Mouse (Mus musculus): ENCODE results near the gene Tnrc18.

Gene Tnrc18

GRCm38 (mm10) chr5:142723520-142724133, 93.8 kb downstream of the Tnrc18 start:
- no peak for DNase-seq (ENCODE audit: low spot score in 2 of 2)

GRCm38 (mm10) chr5:142719897-142720296, 97.6 kb downstream of the Tnrc18 start:
- no peak for DNase-seq (ENCODE audit: low spot score in 2 of 2)

GRCm38 (mm10) chr5:142718486-142718885, 99.0 kb downstream of the Tnrc18 start:
- DNase-seq (ENCODE audit: low spot score in 2 of 2), result no peak

- peak; percentile 66 to 84 for DNase-seq (ENCODE audit: low spot score in 2 of 2)
These were observed 99.4 kb downstream of the Tnrc18 start for GRCm38 (mm10) chr5:142718037-142718436.

GRCm38 (mm10) chr5:142716056-142716455, 101.4 kb downstream of the Tnrc18 start:
- no peak for DNase-seq (ENCODE audit: low spot score in 2 of 2)

GRCm38 (mm10) chr5:142715059-142715458, 102.4 kb downstream of the Tnrc18 start:
- no peak for DNase-seq (ENCODE audit: low spot score in 2 of 2)

- DNase-seq (ENCODE audit: low spot score in 2 of 2), result no peak
These were observed 103.5 kb downstream of the Tnrc18 start for GRCm38 (mm10) chr5:142713966-142714365.

GRCm38 (mm10) chr5:142712373-142712772, 105.1 kb downstream of the Tnrc18 start:
- no peak for DNase-seq (ENCODE audit: low spot score in 2 of 2)

GRCm38 (mm10) chr5:142709436-142709835, 108.0 kb downstream of the Tnrc18 start:
- DNase-seq (ENCODE audit: low spot score in 2 of 2), result no peak

GRCm38 (mm10) chr5:142707709-142708108, 109.8 kb downstream of the Tnrc18 start:
- no peak for DNase-seq (ENCODE audit: low spot score in 2 of 2)

- DNase-seq (ENCODE audit: low spot score in 2 of 2), result no peak
These were observed 113.9 kb downstream of the Tnrc18 start for GRCm38 (mm10) chr5:142703569-142703968.

- DNase-seq (ENCODE audit: low spot score in 2 of 2), result no peak
These were observed 114.8 kb downstream of the Tnrc18 start for GRCm38 (mm10) chr5:142702511-142703138.

GRCm38 (mm10) chr5:142701651-142702510, 115.6 kb downstream of the Tnrc18 start:
- no peak for DNase-seq (ENCODE audit: low spot score in 2 of 2)

GRCm38 (mm10) chr5:142700842-142701589, 116.4 kb downstream of the Tnrc18 start:
- no peak for DNase-seq (ENCODE audit: low spot score in 2 of 2)

GRCm38 (mm10) chr5:142697742-142698141, 119.7 kb downstream of the Tnrc18 start:
- DNase-seq (ENCODE audit: low spot score in 2 of 2), result no peak

- DNase-seq (ENCODE audit: low spot score in 2 of 2), result no peak
These were observed 120.6 kb downstream of the Tnrc18 start for GRCm38 (mm10) chr5:142696865-142697264.

- no peak for DNase-seq (ENCODE audit: low spot score in 2 of 2)
These were observed 121.2 kb downstream of the Tnrc18 start for GRCm38 (mm10) chr5:142696258-142696657.

- peak in 1 of 2 experiments; percentile 41 for DNase-seq (ENCODE audit: low spot score in 2 of 2)
These were observed 122.7 kb downstream of the Tnrc18 start for GRCm38 (mm10) chr5:142694627-142695340.

GRCm38 (mm10) chr5:142693738-142694430, 123.6 kb downstream of the Tnrc18 start:
- no peak for DNase-seq (ENCODE audit: low spot score in 2 of 2)

GRCm38 (mm10) chr5:142692971-142693737, 124.3 kb downstream of the Tnrc18 start:
- DNase-seq (ENCODE audit: low spot score in 2 of 2), result no peak

All from urinary bladder, postnatal 4 days (tissue).